Mouse (Mus musculus) forebrain, embryonic 16.5 days (tissue): Measurements from ENCODE around the gene Ostc. TPM values are rescaled to one million over a fixed set of nuclear protein-coding genes. Genes with fewer than 3 reads are reported as not detected.

Source experiments
- ATAC-seq: fragments of 200-750 bp; cut with Nextera tagmentation; 2 replicates; pipeline ENCODE4 v1.8.0; 2017; ENCODE audit warnings: mild to moderate bottlenecking, moderate library complexity
- H3K27ac ChIP-seq: fragments of 300-500 bp; sonication (generic); 2 replicates; pipeline ENCODE4 v1.5.1; 2014; ENCODE audit warnings: low read length, control low read depth
- H3K27me3 ChIP-seq: fragments of 300-500 bp; sonication (generic); replicated peaks from 2 replicates; pipeline ENCODE4 v1.6.1; 2014; ENCODE audit warnings: low read length; ENCODE audit not compliant: control insufficient read depth, insufficient read depth
- H3K36me3 ChIP-seq: fragments of 300-500 bp; sonication (generic); 2 replicates; pipeline ENCODE4 v1.6.1; 2014; ENCODE audit not compliant: control insufficient read depth, insufficient read depth
- H3K4me1 ChIP-seq: fragments of 300-500 bp; sonication (generic); replicated peaks from 2 replicates; pipeline ENCODE4 v1.6.1; 2014; ENCODE audit warnings: low read length; ENCODE audit not compliant: control insufficient read depth, insufficient read depth
- H3K4me2 ChIP-seq: fragments of 300-500 bp; sonication (generic); 2 replicates; pipeline ENCODE4 v1.6.1; 2014; ENCODE audit warnings: mild to moderate bottlenecking, low read length, control low read depth
- H3K4me3 ChIP-seq: fragments of 300-500 bp; sonication (generic); replicated peaks from 2 replicates; pipeline ENCODE4 v1.5.1; 2014; ENCODE audit warnings: mild to moderate bottlenecking, low read length, control low read depth
- H3K9ac ChIP-seq: fragments of 300-500 bp; sonication (generic); replicated peaks from 2 replicates; pipeline ENCODE4 v1.6.1; 2014; ENCODE audit warnings: low read depth, low read length, control low read depth
- H3K9me3 ChIP-seq: fragments of 300-500 bp; sonication (generic); 2 replicates; pipeline ENCODE4 v1.6.1; 2016; ENCODE audit warnings: low read length; ENCODE audit not compliant: control insufficient read depth
- WGBS: fragments of 180-500 bp; shearing (Covaris S2); extraction: QIAGEN DNeasy Blood & Tissue Kit; methylation state at CpG from one replicate; pipeline ENCODE4 v1.1.7; 2014; 5-methylcytosine and 5-hydroxymethylcytosine counted together
- polyA plus RNA-seq: library from polyadenylated mRNA; unstranded; fragments of >200 nt; fragmentation: Nextera tagmentation; extraction: Ambion mirVana; gene quantifications from 2 replicates; pipeline ENCODE4 v1.2.1, GENCODE M21; 2015

Ostc gene
- polyA plus RNA-seq, 1 experiment from 2014 or later, result 235 TPM

GRCm38 (mm10) chr3:130689630-130690029, 19.6 kb downstream of the Ostc start:
- no peaks in the 10 kb centered on the region for H3K36me3 ChIP-seq
- peaks cover 3% of the 10 kb centered on the region; the same call in 1 of the 2 replicates for H3K4me1 ChIP-seq
- no peak overlapping the region for H3K9ac ChIP-seq
- ATAC-seq, result peak; percentile 53; the same call in 1 of the 2 replicates
- no peak overlapping the region for H3K4me2 ChIP-seq
- H3K27me3 ChIP-seq, result no peaks in the 10 kb centered on the region
- WGBS, result 17% methylated on average over 12 of the region's 12 CpGs
- no peak overlapping the region for H3K27ac ChIP-seq
- no peak overlapping the region for H3K4me3 ChIP-seq
- no peaks in the 10 kb centered on the region for H3K9me3 ChIP-seq

- Histone ChIP-seq H3K9me3 (no peaks in the 10 kb centered on the region), H3K4me1 (peaks cover 3% of the 10 kb centered on the region; the same call in 1 of the 2 replicates), H3K4me3 (no peak overlapping the region), H3K4me2 (no peak overlapping the region), H3K9ac (no peak overlapping the region), H3K27ac (no peak overlapping the region), H3K36me3 (no peaks in the 10 kb centered on the region), H3K27me3 (no peaks in the 10 kb centered on the region)
- 91% methylated on average over 1 of the region's 1 CpGs for WGBS
- ATAC-seq, result no peak
Observed at GRCm38 (mm10) chr3:130687051-130687450, 22.2 kb downstream of the Ostc start.

- ATAC-seq, result no peak
Observed at GRCm38 (mm10) chr3:130685014-130685366, 24.3 kb downstream of the Ostc start.

GRCm38 (mm10) chr3:130684276-130685013, 24.8 kb downstream of the Ostc start:
- Histone ChIP-seq H3K27ac (no peak overlapping the region), H3K9ac (no peak overlapping the region), H3K9me3 (no peaks in the 10 kb centered on the region), H3K4me1 (no peaks in the 10 kb centered on the region; the same call in 1 of the 2 replicates), H3K27me3 (no peaks in the 10 kb centered on the region), H3K4me3 (no peak overlapping the region), H3K4me2 (no peak overlapping the region), H3K36me3 (no peaks in the 10 kb centered on the region)
- WGBS, result 63% methylated on average over 9 of the region's 9 CpGs
- no peak for ATAC-seq

More at GRCm38 (mm10) chr3:130685014-130685366, 24.3 kb downstream of the Ostc start:
- no peak overlapping the region for H3K27ac ChIP-seq
- H3K9me3 ChIP-seq, result no peaks in the 10 kb centered on the region
- H3K4me1 ChIP-seq, result no peaks in the 10 kb centered on the region; the same call in 1 of the 2 replicates
- no peaks in the 10 kb centered on the region for H3K27me3 ChIP-seq
- H3K36me3 ChIP-seq, result no peaks in the 10 kb centered on the region
- WGBS, result 84% methylated on average over 8 of the region's 8 CpGs
- no peak overlapping the region for H3K4me2 ChIP-seq
- H3K9ac ChIP-seq, result no peak overlapping the region
- H3K4me3 ChIP-seq, result no peak overlapping the region

- Histone ChIP-seq H3K4me3 (no peak overlapping the region), H3K4me2 (no peak overlapping the region), H3K27me3 (no peaks in the 10 kb centered on the region), H3K4me1 (no peaks in the 10 kb centered on the region), H3K36me3 (no peaks in the 10 kb centered on the region), H3K9ac (no peak overlapping the region), H3K9me3 (no peaks in the 10 kb centered on the region), H3K27ac (no peak overlapping the region)
- 75% methylated on average over 8 of the region's 8 CpGs for WGBS
- ATAC-seq, result no peak
Observed at GRCm38 (mm10) chr3:130683836-130684235, 25.4 kb downstream of the Ostc start.

- no peak for ATAC-seq
Observed at GRCm38 (mm10) chr3:130682183-130682582, 27.1 kb downstream of the Ostc start.

GRCm38 (mm10) chr3:130681226-130681625, 28.0 kb downstream of the Ostc start:
- ATAC-seq, result no peak
- no peak overlapping the region for H3K9ac ChIP-seq

More at GRCm38 (mm10) chr3:130682183-130682582, 27.1 kb downstream of the Ostc start:
- Histone ChIP-seq H3K4me2 (no peak overlapping the region), H3K27ac (no peak overlapping the region), H3K4me3 (no peak overlapping the region), H3K9ac (no peak overlapping the region), H3K9me3 (no peaks in the 10 kb centered on the region), H3K4me1 (no peaks in the 10 kb centered on the region), H3K27me3 (no peaks in the 10 kb centered on the region), H3K36me3 (no peaks in the 10 kb centered on the region)
- 83% methylated on average over 9 of the region's 9 CpGs for WGBS

GRCm38 (mm10) chr3:130677671-130678460, 31.4 kb downstream of the Ostc start:
- H3K4me2 ChIP-seq, result no peak overlapping the region
- 96% methylated on average over 19 of the region's 19 CpGs for WGBS
- no peaks in the 10 kb centered on the region for H3K9me3 ChIP-seq
- H3K36me3 ChIP-seq, result no peaks in the 10 kb centered on the region
- H3K4me1 ChIP-seq, result no peaks in the 10 kb centered on the region
- H3K9ac ChIP-seq, result no peak overlapping the region
- H3K4me3 ChIP-seq, result no peak overlapping the region
- no peak overlapping the region for H3K27ac ChIP-seq
- ATAC-seq, result no peak
- no peaks in the 10 kb centered on the region for H3K27me3 ChIP-seq

More at GRCm38 (mm10) chr3:130681226-130681625, 28.0 kb downstream of the Ostc start:
- H3K36me3 ChIP-seq, result no peaks in the 10 kb centered on the region
- no peak overlapping the region for H3K4me2 ChIP-seq
- H3K4me3 ChIP-seq, result no peak overlapping the region
- H3K27me3 ChIP-seq, result no peaks in the 10 kb centered on the region
- no peaks in the 10 kb centered on the region for H3K4me1 ChIP-seq
- H3K27ac ChIP-seq, result no peak overlapping the region
- no peaks in the 10 kb centered on the region for H3K9me3 ChIP-seq
- 86% methylated on average over 2 of the region's 2 CpGs for WGBS

GRCm38 (mm10) chr3:130671291-130671690, 38.0 kb downstream of the Ostc start:
- 40% methylated on average over 14 of the region's 14 CpGs for WGBS

More at GRCm38 (mm10) chr3:130671291-130671690, 38.0 kb downstream of the Ostc start:
- H3K36me3 ChIP-seq, result no peaks in the 10 kb centered on the region
- H3K4me2 ChIP-seq, result no peak overlapping the region
- H3K9ac ChIP-seq, result no peak overlapping the region
- H3K27ac ChIP-seq, result no peak overlapping the region
- ATAC-seq, result no peak
- H3K4me3 ChIP-seq, result no peak overlapping the region
- no peaks in the 10 kb centered on the region for H3K27me3 ChIP-seq
- H3K9me3 ChIP-seq, result no peaks in the 10 kb centered on the region
- H3K4me1 ChIP-seq, result no peaks in the 10 kb centered on the region
